Comparison of ENCODE assay signal across 49 mouse cellular contexts in the genomic region with DNA sequence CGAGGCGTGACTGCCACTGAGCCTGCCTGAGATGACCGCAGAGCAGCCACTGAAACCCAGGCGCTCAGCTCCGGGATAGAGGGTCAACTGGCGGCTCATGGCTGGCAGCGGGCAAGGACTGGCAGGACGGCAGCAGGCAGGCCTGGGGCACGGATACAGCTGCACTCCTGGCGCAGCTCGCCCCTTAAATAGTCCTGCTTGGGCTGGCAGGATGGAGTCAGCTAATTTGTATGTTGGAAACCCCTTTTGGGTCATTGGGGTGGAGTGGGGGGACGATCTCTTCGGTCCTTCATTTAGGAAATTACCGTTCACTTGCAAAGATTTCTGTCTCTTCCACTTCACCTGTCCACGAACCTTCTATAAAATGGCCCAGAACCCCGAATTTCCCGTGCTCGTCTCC. TPM values are rescaled to one million over a fixed set of nuclear protein-coding genes. Genes with fewer than 3 reads are reported as not detected.
"Had no signal": no experiment of that assay in that cellular context is flagged by ENCODE, and none has a peak within 500 bp of the region (broad histone marks: within the 10 kb centered on the region; RNA-seq: fewer than 3 reads in every experiment).

Gene Krt72, minus strand, starts transcription at position 101 of the 400 bp plus-strand sequence.

- H3K9me3 ChIP-seq: heart, embryonic 12.5 days; heart, embryonic 13.5 days; heart, embryonic 15.5 days; hindbrain, embryonic 10.5 days; hindbrain, embryonic 12.5 days; hindbrain, embryonic 13.5 days; hindbrain, embryonic 15.5 days; intestine, embryonic 15.5 days; kidney, embryonic 15.5 days had no signal

- H3K27me3 ChIP-seq: hindbrain, embryonic 12.5 days; hindbrain, embryonic 13.5 days; intestine, embryonic 15.5 days had no signal

- H3K4me3 ChIP-seq: heart, embryonic 12.5 days; heart, embryonic 13.5 days; heart, embryonic 15.5 days; hindbrain, embryonic 10.5 days; hindbrain, embryonic 12.5 days; hindbrain, embryonic 13.5 days; hindbrain, embryonic 15.5 days; intestine, embryonic 15.5 days; kidney, embryonic 15.5 days; layer of hippocampus, adult 2 months; left cerebral cortex, adult 2 months had no signal

- H3K4me1 ChIP-seq: heart, embryonic 12.5 days; heart, embryonic 13.5 days; heart, embryonic 15.5 days; hindbrain, embryonic 10.5 days; hindbrain, embryonic 12.5 days; intestine, embryonic 15.5 days had no signal

- H3K4me2 ChIP-seq: heart, embryonic 11.5 days; heart, embryonic 12.5 days; heart, embryonic 13.5 days; heart, embryonic 15.5 days; hindbrain, embryonic 12.5 days; hindbrain, embryonic 13.5 days; hindbrain, embryonic 14.5 days; hindbrain, embryonic 15.5 days; intestine, embryonic 15.5 days; kidney, embryonic 15.5 days had no signal

- H3K36me3 ChIP-seq: heart, embryonic 12.5 days; heart, embryonic 13.5 days; heart, embryonic 15.5 days; hindbrain, embryonic 10.5 days; hindbrain, embryonic 12.5 days; hindbrain, embryonic 13.5 days; hindbrain, embryonic 15.5 days; intestine, embryonic 15.5 days; kidney, embryonic 15.5 days had no signal

- H3K27ac ChIP-seq: heart, embryonic 13.5 days; heart, embryonic 15.5 days; hindbrain, embryonic 10.5 days; hindbrain, embryonic 12.5 days; hindbrain, embryonic 13.5 days; hindbrain, embryonic 14.5 days; hindbrain, embryonic 15.5 days; hindbrain, postnatal 0 days; intestine, embryonic 15.5 days; kidney, embryonic 15.5 days; kidney, postnatal 0 days; layer of hippocampus, adult 2 months; left cerebral cortex, adult 2 months had no signal

- H3K9ac ChIP-seq: heart, embryonic 12.5 days; heart, embryonic 13.5 days; heart, embryonic 15.5 days; hindbrain, embryonic 12.5 days; hindbrain, embryonic 13.5 days; hindbrain, embryonic 14.5 days; hindbrain, embryonic 15.5 days; intestine, embryonic 15.5 days; kidney, embryonic 15.5 days had no signal

- DNase-seq: heart, postnatal 10 days; heart, postnatal 14 days; heart, postnatal 36 days; heart, postnatal 4 days; kidney, adult 11 months; kidney, adult 18-20 months; kidney, adult 2 months; kidney, adult 8-10 months; kidney, adult 9 months; kidney, postnatal 10 days; kidney, postnatal 25 days; kidney, postnatal 36 days; kidney, postnatal 4 days; layer of hippocampus, adult 9-11 months; layer of hippocampus, postnatal 36 days had no signal

- ATAC-seq: hindbrain, embryonic 16.5 days; hindbrain, postnatal 0 days; inflammation-experienced regulatory T-cells, adult 6 months; intestine, embryonic 15.5 days; intestine, embryonic 16.5 days had no signal

RNA-seq across cellular contexts. Expression of gene Krt72, which starts in this region (rescaled TPM):
- total RNA-seq: heart, postnatal 10 days; heart, postnatal 14 days; heart, postnatal 25 days; heart, postnatal 36 days; heart, postnatal 4 days; hematopoietic stem cell, adult 5-6 weeks; hindbrain, postnatal 0 days; layer of hippocampus, adult 18-20 months; layer of hippocampus, adult 2 months; layer of hippocampus, adult 8-10 months; layer of hippocampus, postnatal 10 days; layer of hippocampus, postnatal 14 days; layer of hippocampus, postnatal 25 days; layer of hippocampus, postnatal 36 days; left cerebral cortex, adult 18-20 months; left cerebral cortex, adult 2 months; left cerebral cortex, adult 8-10 months had no signal
- polyA plus RNA-seq: heart, embryonic 11.5 days; heart, embryonic 12.5 days; heart, embryonic 13.5 days; heart, embryonic 14.5 days; heart, embryonic 15.5 days; heart, postnatal 0 days; hindbrain, embryonic 10.5 days; hindbrain, embryonic 11.5 days; hindbrain, embryonic 12.5 days; hindbrain, embryonic 13.5 days; hindbrain, embryonic 14.5 days; hindbrain, postnatal 0 days; inflammation-experienced regulatory T-cells, adult 6 months; intestine, embryonic 14.5 days; intestine, embryonic 15.5 days; intestine, embryonic 16.5 days; kidney, adult 2 months; kidney, embryonic 14.5 days; kidney, embryonic 15.5 days; kidney, embryonic 16.5 days; kidney, postnatal 0 days; large intestine, adult 2 months had no signal
